Mouse (Mus musculus) megakaryocyte-erythroid progenitor cell, adult 5-6 weeks (primary cell): ENCODE data around the gene Vps8. TPM values are rescaled to one million over a fixed set of nuclear protein-coding genes. Genes with fewer than 3 reads are reported as not detected.

Source experiments
- ATAC-seq: replicated peaks from 2 replicates; pipeline ENCODE4 v1.8.0; 2016; ENCODE audit warnings: mild to moderate bottlenecking, inconsistent platforms; ENCODE audit not compliant: severe bottlenecking, poor library complexity, low FRiP score, low TSS enrichment
- total RNA-seq, 2 experiments: library from RNA; stranded (forward) in 1 of 2; stranded (reverse) in 1 of 2; fragments of 200-1000, 215-1000 nt in 1 of 2; fragments of >200 nt in 1 of 2; fragmentation: Nextera tagmentation in 1 of 2; gene quantifications; 2 replicates each; pipeline ENCODE4 v1.2.3; 2014 to 2017

Gene Vps8
- total RNA-seq, 2 experiments from 2014 or later: 16.0 to 24.2 TPM

- no peak for ATAC-seq
Observed at GRCm38 (mm10) chr16:21399942-21400341, 23.0 kb upstream of the Vps8 start.

GRCm38 (mm10) chr16:21402068-21402467, 20.9 kb upstream of the Vps8 start:
- ATAC-seq: no peak

- ATAC-seq: no peak
Observed at GRCm38 (mm10) chr16:21403402-21403801, 19.5 kb upstream of the Vps8 start.

GRCm38 (mm10) chr16:21404631-21405030, 18.3 kb upstream of the Vps8 start:
- ATAC-seq: no peak

GRCm38 (mm10) chr16:21405224-21405969, 17.5 kb upstream of the Vps8 start:
- no peak for ATAC-seq

GRCm38 (mm10) chr16:21406136-21406535, 16.8 kb upstream of the Vps8 start:
- ATAC-seq: no peak

GRCm38 (mm10) chr16:21411779-21412178, 11.1 kb upstream of the Vps8 start:
- ATAC-seq: no peak

- ATAC-seq: peak; percentile 98
Observed at GRCm38 (mm10) chr16:21412593-21413047, 10.3 kb upstream of the Vps8 start.

- ATAC-seq: no peak
Observed at GRCm38 (mm10) chr16:21413819-21414218, 9.1 kb upstream of the Vps8 start.

GRCm38 (mm10) chr16:21415128-21415527, 7.8 kb upstream of the Vps8 start:
- no peak for ATAC-seq

- no peak for ATAC-seq
Observed at GRCm38 (mm10) chr16:21418012-21418411, 4.9 kb upstream of the Vps8 start.

- ATAC-seq: peak; percentile 47
Observed at GRCm38 (mm10) chr16:21423546-21423910, 610 bp downstream of the Vps8 start.

GRCm38 (mm10) chr16:21428131-21428530, 5.2 kb downstream of the Vps8 start:
- ATAC-seq: peak; percentile 69

- no peak for ATAC-seq
Observed at GRCm38 (mm10) chr16:21430377-21431060, 7.6 kb downstream of the Vps8 start.

GRCm38 (mm10) chr16:21431614-21432013, 8.7 kb downstream of the Vps8 start:
- no peak for ATAC-seq

- no peak for ATAC-seq
Observed at GRCm38 (mm10) chr16:21433543-21433942, 10.6 kb downstream of the Vps8 start.

GRCm38 (mm10) chr16:21441012-21441411, 18.1 kb downstream of the Vps8 start:
- no peak for ATAC-seq

GRCm38 (mm10) chr16:21445026-21445625, 22.2 kb downstream of the Vps8 start:
- ATAC-seq: no peak

- no peak for ATAC-seq
Observed at GRCm38 (mm10) chr16:21447447-21447846, 24.5 kb downstream of the Vps8 start.

- no peak for ATAC-seq
Observed at GRCm38 (mm10) chr16:21448464-21448863, 25.5 kb downstream of the Vps8 start.

- ATAC-seq: no peak
Observed at GRCm38 (mm10) chr16:21449890-21450289, 27.0 kb downstream of the Vps8 start.
